7 mouse cellular contexts compared by ENCODE assay signal in the genomic region with DNA sequence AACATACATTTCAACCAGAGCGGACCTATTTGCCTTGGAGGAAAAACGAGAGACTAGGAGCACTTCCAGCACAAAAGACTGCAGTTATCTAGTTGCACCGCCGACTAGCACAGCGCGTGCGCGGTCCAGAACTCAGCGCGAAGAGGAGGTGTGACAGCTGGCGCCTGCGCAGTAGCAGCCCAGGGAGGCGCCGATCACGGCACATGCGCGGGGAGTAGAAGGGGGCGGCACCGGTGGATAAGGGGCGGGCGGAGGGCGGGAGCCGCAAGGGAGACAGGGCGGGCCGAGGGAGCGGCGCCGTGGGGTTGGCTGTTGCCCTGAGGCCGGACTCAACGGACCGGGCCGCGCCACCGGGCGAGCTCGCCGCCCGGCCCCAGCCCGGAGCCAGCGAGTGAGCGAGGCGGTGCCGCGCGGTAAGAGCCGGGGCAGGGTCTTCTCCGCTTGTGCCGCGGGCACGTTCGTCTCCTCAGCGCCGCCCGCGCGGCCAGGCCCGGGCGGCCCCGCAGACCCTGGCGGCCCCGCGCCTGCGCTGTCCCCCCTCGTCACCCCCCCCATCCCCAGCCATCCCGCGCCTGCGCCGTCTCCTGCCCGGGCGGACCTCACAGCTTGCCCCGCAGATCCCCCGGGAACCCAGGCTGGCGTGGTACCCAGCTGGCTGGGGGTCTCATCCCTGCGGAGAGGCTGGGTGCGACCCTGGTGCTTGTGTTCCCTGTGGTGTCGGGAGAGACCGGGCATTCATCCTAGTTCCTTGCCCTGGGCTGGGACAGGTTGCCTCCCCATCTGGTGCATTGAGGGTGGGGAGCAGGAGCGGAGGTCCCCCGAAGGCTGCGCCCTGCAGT. TPM values are rescaled to one million over a fixed set of nuclear protein-coding genes. Genes with fewer than 3 reads are reported as not detected.
A peak's percentile ranks its signal among the peaks of the same experiment; 100 is the strongest.
DNase-seq lines count a peak whose midpoint lies in the region; ATAC-seq and TF ChIP-seq lines count a peak whose summit lies in the region.

A gene (plus strand): TSS at position 267 of the 839 bp plus-strand sequence.

- H3K4me3 ChIP-seq in embryonic facial prominence, embryonic 12.5 days: peak within 1 kb of the TSS; percentile 62
- H3K4me3 ChIP-seq in kidney, adult 2 months (ENCODE audit: insufficient read depth, low read depth, low read length): peak within 1 kb of the TSS; percentile 87
- H3K4me3 ChIP-seq in limb, embryonic 12.5 days (replicated peaks): peak within 1 kb of the TSS; percentile 85
- peak within 1 kb of the TSS; percentile 79 for H3K4me3 ChIP-seq in midbrain, embryonic 15.5 days
- peak within 1 kb of the TSS; percentile 99 for H3K4me3 ChIP-seq in spleen, adult 2 months (ENCODE audit: extremely low read depth, insufficient read depth, insufficient read length)

- peak within 1 kb of the TSS; percentile 92 for H3K9ac ChIP-seq in embryonic facial prominence, embryonic 12.5 days
- peak within 1 kb of the TSS; percentile 85 for H3K9ac ChIP-seq in limb, embryonic 12.5 days (replicated peaks)
- peak within 1 kb of the TSS; percentile 86 for H3K9ac ChIP-seq in midbrain, embryonic 15.5 days

- DNase-seq in adrenal gland, postnatal 25 days: peak; percentile 98
- peak; percentile 95 to 97 for DNase-seq in heart, adult 18-20 months
- DNase-seq in kidney, adult 2 months: peak; percentile 97
- DNase-seq in spleen, adult 2 months (ENCODE audit: low read depth in 1 of 2, low spot score in 2 of 2): peak; percentile 88 to 97

- peak; percentile 43 for TF ChIP-seq POLR2A in kidney, adult 2 months (IDR thresholded peaks at IDR 0.05; ENCODE audit: low read depth, low read length)
- peak; percentile 13; the same call in 1 of the 2 replicates for TF ChIP-seq POLR2A in spleen, adult 2 months (IDR thresholded peaks at IDR 0.05; ENCODE audit: low read depth, low read length)

- H3K4me1 ChIP-seq in embryonic facial prominence, embryonic 12.5 days: peaks cover 9% of the 10 kb centered on the region; the same call in 1 of the 2 replicates
- peaks cover 3% of the 10 kb centered on the region; the same call in 1 of the 2 replicates for H3K4me1 ChIP-seq in kidney, adult 2 months (ENCODE audit: control insufficient read depth, insufficient read depth, low read length)
- peaks cover 10% of the 10 kb centered on the region for H3K4me1 ChIP-seq in limb, embryonic 12.5 days (replicated peaks)
- peaks cover 16% of the 10 kb centered on the region for H3K4me1 ChIP-seq in midbrain, embryonic 15.5 days
- peaks cover 5% of the 10 kb centered on the region for H3K4me1 ChIP-seq in spleen, adult 2 months (ENCODE audit: control insufficient read depth, insufficient read depth, insufficient read length)

- no peak for TF ChIP-seq CTCF in kidney, adult 2 months (conservative IDR thresholded peaks at IDR 0.05; ENCODE audit: insufficient read depth, insufficient read length, low read depth, low read length)
- TF ChIP-seq CTCF in spleen, adult 2 months (IDR thresholded peaks at IDR 0.05; ENCODE audit: extremely low read depth, insufficient read depth, insufficient read length, insufficient replicate concordance): no peak

- H3K36me3 ChIP-seq in embryonic facial prominence, embryonic 12.5 days: no peaks in the 10 kb centered on the region
- no peaks in the 10 kb centered on the region for H3K36me3 ChIP-seq in kidney, adult 2 months (ENCODE audit: control insufficient read depth, insufficient read depth, low read length)
- no peaks in the 10 kb centered on the region for H3K36me3 ChIP-seq in limb, embryonic 12.5 days
- no peaks in the 10 kb centered on the region for H3K36me3 ChIP-seq in midbrain, embryonic 15.5 days (replicated peaks)
- H3K36me3 ChIP-seq in spleen, adult 2 months (ENCODE audit: control insufficient read depth, insufficient read depth, low read length): no peaks in the 10 kb centered on the region

- ATAC-seq in embryonic facial prominence, embryonic 12.5 days (ENCODE audit: insufficient number of reproducible peaks, insufficient read depth, low FRiP score, low TSS enrichment): peak; percentile 98
- peak; percentile 99 for ATAC-seq in limb, embryonic 12.5 days (ENCODE audit: insufficient number of reproducible peaks, insufficient read depth, low FRiP score, low TSS enrichment, low read depth)
- ATAC-seq in midbrain, embryonic 15.5 days (replicated peaks): peak; percentile 97

- H3K27ac ChIP-seq in embryonic facial prominence, embryonic 12.5 days: peak within 1 kb of the TSS; percentile 97
- peak within 1 kb of the TSS; percentile 85 for H3K27ac ChIP-seq in kidney, adult 2 months (ENCODE audit: insufficient read depth, low read depth, low read length)
- peak within 1 kb of the TSS; percentile 98 for H3K27ac ChIP-seq in limb, embryonic 12.5 days
- H3K27ac ChIP-seq in midbrain, embryonic 15.5 days: peak within 1 kb of the TSS; percentile 100
- peak within 1 kb of the TSS; percentile 94 for H3K27ac ChIP-seq in spleen, adult 2 months (ENCODE audit: insufficient read depth, low read length)

- H3K4me2 ChIP-seq in embryonic facial prominence, embryonic 12.5 days (replicated peaks): peak within 1 kb of the TSS; percentile 76
- peak within 1 kb of the TSS; percentile 71 for H3K4me2 ChIP-seq in limb, embryonic 12.5 days
- H3K4me2 ChIP-seq in midbrain, embryonic 15.5 days: peak within 1 kb of the TSS; percentile 69

- H3K9me3 ChIP-seq in embryonic facial prominence, embryonic 12.5 days: no peaks in the 10 kb centered on the region
- H3K9me3 ChIP-seq in limb, embryonic 12.5 days: no peaks in the 10 kb centered on the region
- H3K9me3 ChIP-seq in midbrain, embryonic 15.5 days: no peaks in the 10 kb centered on the region

- no peaks in the 10 kb centered on the region for H3K27me3 ChIP-seq in embryonic facial prominence, embryonic 12.5 days
- no peaks in the 10 kb centered on the region for H3K27me3 ChIP-seq in kidney, adult 2 months (replicated peaks; ENCODE audit: control insufficient read depth, insufficient read depth, low read length)
- H3K27me3 ChIP-seq in limb, embryonic 12.5 days: no peaks in the 10 kb centered on the region
- no peaks in the 10 kb centered on the region for H3K27me3 ChIP-seq in midbrain, embryonic 15.5 days (replicated peaks)
- no peaks in the 10 kb centered on the region for H3K27me3 ChIP-seq in spleen, adult 2 months (ENCODE audit: control insufficient read depth, insufficient read depth, low read length)

- under 1% methylated on average over 68 of the region's 80 CpGs for WGBS in embryonic facial prominence, embryonic 12.5 days
- WGBS in kidney, adult 2 months: under 1% methylated on average over 76 of the region's 80 CpGs
- 1% methylated on average over 69 of the region's 80 CpGs for WGBS in limb, embryonic 12.5 days
- 0% methylated on average over 66 of the region's 80 CpGs for WGBS in midbrain, embryonic 15.5 days
- WGBS in spleen, adult 2 months: under 1% methylated on average over 73 of the region's 80 CpGs

RNA-seq across cellular contexts. Expression of the gene that starts here (rescaled TPM):
- total RNA-seq in adrenal gland, postnatal 25 days (2021): 53.3 and 63.5 TPM in 2 replicates
- 49.9 and 52.3 TPM in 2 replicates for polyA plus RNA-seq in embryonic facial prominence, embryonic 12.5 days (2016; fragmentation: Nextera tagmentation; extraction: Ambion mirVana)
- total RNA-seq in heart, adult 18-20 months (2021): 10 to 100 TPM; 41.0 to 41.7 TPM
- polyA plus RNA-seq in kidney, adult 2 months (2012; rRNA removed): 14.0 and 15.6 TPM in 2 replicates
- polyA plus RNA-seq in limb, embryonic 12.5 days (2016; fragmentation: Nextera tagmentation; extraction: Ambion mirVana): 49.8 and 50.8 TPM in 2 replicates
- polyA plus RNA-seq in midbrain, embryonic 15.5 days (2015; fragmentation: Nextera tagmentation; extraction: Ambion mirVana): 34.6 and 37.2 TPM in 2 replicates
- 16.7 and 17.7 TPM in 2 replicates for polyA plus RNA-seq in spleen, adult 2 months (2012; rRNA removed)

Comparison
In these comparisons a context has a peak if more than half of its experiments do, and no peak if none do; other contexts are left out.
1. Peak in every context shown above with its lines: DNase-seq, ATAC-seq, H3K4me3 ChIP-seq and H3K27ac ChIP-seq.